Mouse (Mus musculus): Measurements from ENCODE around the gene Dchs1. TPM values are rescaled to one million over a fixed set of nuclear protein-coding genes. Genes with fewer than 3 reads are reported as not detected.

Gene Dchs1
- polyA plus RNA-seq, 1 experiment from 2014 or later = 13.4 TPM

- Histone ChIP-seq H3K36me3 (peaks cover 16% of the 10 kb centered on the region), H3K9me3 (no peaks in the 10 kb centered on the region), H3K4me3 (no peak overlapping the region), H3K4me1 (replicated peaks) (no peaks in the 10 kb centered on the region), H3K27me3 (ENCODE audit: insufficient read depth, poor library complexity, severe bottlenecking) (no peaks in the 10 kb centered on the region), H3K27ac (no peak overlapping the region)
- no peak for DNase-seq (ENCODE audit: low spot score)
These were observed 16.0 kb upstream of the Dchs1 start for GRCm38 (mm10) chr7:105803428-105803827.

- no peak for DNase-seq (ENCODE audit: low spot score)
- Histone ChIP-seq H3K4me1 (replicated peaks) (no peaks in the 10 kb centered on the region), H3K9me3 (no peaks in the 10 kb centered on the region), H3K27ac (no peak overlapping the region), H3K27me3 (ENCODE audit: insufficient read depth, poor library complexity, severe bottlenecking) (no peaks in the 10 kb centered on the region), H3K4me3 (no peak overlapping the region), H3K36me3 (peaks cover 9% of the 10 kb centered on the region)
- 48% methylated on average over 1 of the region's 1 CpGs for WGBS
These were observed 15.3 kb upstream of the Dchs1 start for GRCm38 (mm10) chr7:105802771-105803170.

- 49% methylated on average over 2 of the region's 2 CpGs for WGBS
These were observed 14.9 kb upstream of the Dchs1 start for GRCm38 (mm10) chr7:105802312-105802711.

GRCm38 (mm10) chr7:105796972-105797371 lies 9.5 kb upstream of the Dchs1 start:
- Histone ChIP-seq H3K27me3 (ENCODE audit: insufficient read depth, poor library complexity, severe bottlenecking) (no peaks in the 10 kb centered on the region), H3K27ac (no peak overlapping the region), H3K36me3 (no peaks in the 10 kb centered on the region), H3K4me3 (no peak overlapping the region), H3K4me1 (replicated peaks) (peaks cover 4% of the 10 kb centered on the region; the same call in 1 of the 2 replicates), H3K9me3 (no peaks in the 10 kb centered on the region)
- WGBS = 81% methylated on average over 3 of the region's 3 CpGs
- no peak for DNase-seq (ENCODE audit: low spot score)

More at GRCm38 (mm10) chr7:105802312-105802711, 14.9 kb upstream of the Dchs1 start:
- Histone ChIP-seq H3K9me3 (no peaks in the 10 kb centered on the region), H3K4me3 (no peak overlapping the region), H3K4me1 (replicated peaks) (no peaks in the 10 kb centered on the region), H3K27ac (no peak overlapping the region), H3K27me3 (ENCODE audit: insufficient read depth, poor library complexity, severe bottlenecking) (no peaks in the 10 kb centered on the region), H3K36me3 (peaks cover 4% of the 10 kb centered on the region)
- DNase-seq (ENCODE audit: low spot score) = no peak

GRCm38 (mm10) chr7:105795759-105796366 lies 8.4 kb upstream of the Dchs1 start:
- H3K36me3 ChIP-seq = no peaks in the 10 kb centered on the region
- H3K27me3 ChIP-seq (ENCODE audit: insufficient read depth, poor library complexity, severe bottlenecking) = 0 out of 2 replicates have a peak, but pooled peaks cover 5% of the 10 kb centered on the region
- peaks cover 4% of the 10 kb centered on the region; the same call in 1 of the 2 replicates for H3K4me1 ChIP-seq (replicated peaks)
- H3K4me3 ChIP-seq = no peak overlapping the region
- H3K9me3 ChIP-seq = no peaks in the 10 kb centered on the region
- DNase-seq (ENCODE audit: low spot score) = no peak
- H3K27ac ChIP-seq = peak overlapping the region; percentile 46; the same call in 1 of the 2 replicates
- WGBS = 14% methylated on average over 7 of the region's 7 CpGs

GRCm38 (mm10) chr7:105793701-105794100 lies 6.2 kb upstream of the Dchs1 start:
- Histone ChIP-seq H3K4me3 (no peak overlapping the region), H3K27ac (no peak overlapping the region; the same call in 1 of the 2 replicates), H3K27me3 (ENCODE audit: insufficient read depth, poor library complexity, severe bottlenecking) (peaks cover 26% of the 10 kb centered on the region), H3K9me3 (no peaks in the 10 kb centered on the region), H3K36me3 (no peaks in the 10 kb centered on the region), H3K4me1 (replicated peaks) (peaks cover 4% of the 10 kb centered on the region; the same call in 1 of the 2 replicates)
- no peak for DNase-seq (ENCODE audit: low spot score)
- 77% methylated on average over 7 of the region's 7 CpGs for WGBS

GRCm38 (mm10) chr7:105791147-105791546 lies 3.7 kb upstream of the Dchs1 start:
- 0 out of 2 replicates have a peak, but pooled peaks cover under 1% of the 10 kb centered on the region for H3K36me3 ChIP-seq
- H3K9me3 ChIP-seq = no peaks in the 10 kb centered on the region
- no peak for DNase-seq (ENCODE audit: low spot score)
- H3K27ac ChIP-seq = no peak overlapping the region
- peaks cover 33% of the 10 kb centered on the region for H3K27me3 ChIP-seq (ENCODE audit: insufficient read depth, poor library complexity, severe bottlenecking)
- WGBS = 91% methylated on average over 1 of the region's 1 CpGs
- H3K4me3 ChIP-seq = no peak overlapping the region
- peaks cover 28% of the 10 kb centered on the region for H3K4me1 ChIP-seq (replicated peaks)

- Histone ChIP-seq H3K36me3 (peaks cover 37% of the 10 kb centered on the region), H3K4me3 (peak overlapping the region; percentile 93), H3K27me3 (ENCODE audit: insufficient read depth, poor library complexity, severe bottlenecking) (peaks cover 33% of the 10 kb centered on the region), H3K9me3 (no peaks in the 10 kb centered on the region), H3K27ac (peak overlapping the region; percentile 99), H3K4me1 (replicated peaks) (peaks cover 61% of the 10 kb centered on the region)
- DNase-seq (ENCODE audit: low spot score) = peak; percentile 54
- 5% methylated on average over 20 of the region's 20 CpGs for WGBS
These were observed 759 bp downstream of the Dchs1 start for GRCm38 (mm10) chr7:105786506-105787284.

GRCm38 (mm10) chr7:105784556-105784955 lies 2.9 kb downstream of the Dchs1 start:
- Histone ChIP-seq H3K4me3 (peak overlapping the region; percentile 22), H3K4me1 (replicated peaks) (peaks cover 61% of the 10 kb centered on the region), H3K9me3 (no peaks in the 10 kb centered on the region), H3K27me3 (ENCODE audit: insufficient read depth, poor library complexity, severe bottlenecking) (peaks cover 16% of the 10 kb centered on the region), H3K36me3 (peaks cover 58% of the 10 kb centered on the region), H3K27ac (0 out of 2 replicates have a peak overlapping the region, but pooled peaks have one; percentile 12)
- no peak for DNase-seq (ENCODE audit: low spot score)
- WGBS = 15% methylated on average over 4 of the region's 4 CpGs

- 43% methylated on average over 4 of the region's 4 CpGs for whole genome bisulfite sequencing
- no peaks in the 10 kb centered on the region for H3K9me3 ChIP-seq
- no peak for DNase-seq (ENCODE audit: low spot score)
- no peak overlapping the region for H3K27ac ChIP-seq
- H3K36me3 ChIP-seq = peaks cover 65% of the 10 kb centered on the region
- peaks cover 68% of the 10 kb centered on the region for H3K4me1 ChIP-seq (replicated peaks)
- H3K4me3 ChIP-seq = no peak overlapping the region
- H3K27me3 ChIP-seq (ENCODE audit: insufficient read depth, poor library complexity, severe bottlenecking) = peaks cover 9% of the 10 kb centered on the region
These were observed 3.6 kb downstream of the Dchs1 start for GRCm38 (mm10) chr7:105783861-105784260.

GRCm38 (mm10) chr7:105778553-105779265 lies 8.7 kb downstream of the Dchs1 start:
- 51% methylated on average over 4 of the region's 4 CpGs for WGBS
- Histone ChIP-seq H3K27me3 (ENCODE audit: insufficient read depth, poor library complexity, severe bottlenecking) (no peaks in the 10 kb centered on the region), H3K4me1 (replicated peaks) (peaks cover 48% of the 10 kb centered on the region), H3K27ac (peak overlapping the region; percentile 82), H3K9me3 (no peaks in the 10 kb centered on the region), H3K36me3 (peaks cover 78% of the 10 kb centered on the region), H3K4me3 (peak overlapping the region; percentile 34)
- no peak for DNase-seq (ENCODE audit: low spot score)

- no peaks in the 10 kb centered on the region for H3K27me3 ChIP-seq (ENCODE audit: insufficient read depth, poor library complexity, severe bottlenecking)
- peaks cover 40% of the 10 kb centered on the region for H3K4me1 ChIP-seq (replicated peaks)
- peaks cover 75% of the 10 kb centered on the region for H3K36me3 ChIP-seq
- H3K4me3 ChIP-seq = peak overlapping the region; percentile 34
- no peaks in the 10 kb centered on the region for H3K9me3 ChIP-seq
- peak overlapping the region; percentile 82 for H3K27ac ChIP-seq
- WGBS = 51% methylated on average over 13 of the region's 13 CpGs
- peak; percentile 73 for DNase-seq (ENCODE audit: low spot score)
These were observed 9.5 kb downstream of the Dchs1 start for GRCm38 (mm10) chr7:105777797-105778552.

Measured in hindbrain, embryonic 10.5 days (tissue).